Mouse (Mus musculus) urinary bladder, postnatal 25 days (tissue): ENCODE results near the gene Aktip.

ENCODE experiments used
- DNase-seq: peaks from one replicate; pipeline ENCODE4 v3.0.0; 2022; ENCODE audit warnings: low spot score

The Aktip gene

DNA sequence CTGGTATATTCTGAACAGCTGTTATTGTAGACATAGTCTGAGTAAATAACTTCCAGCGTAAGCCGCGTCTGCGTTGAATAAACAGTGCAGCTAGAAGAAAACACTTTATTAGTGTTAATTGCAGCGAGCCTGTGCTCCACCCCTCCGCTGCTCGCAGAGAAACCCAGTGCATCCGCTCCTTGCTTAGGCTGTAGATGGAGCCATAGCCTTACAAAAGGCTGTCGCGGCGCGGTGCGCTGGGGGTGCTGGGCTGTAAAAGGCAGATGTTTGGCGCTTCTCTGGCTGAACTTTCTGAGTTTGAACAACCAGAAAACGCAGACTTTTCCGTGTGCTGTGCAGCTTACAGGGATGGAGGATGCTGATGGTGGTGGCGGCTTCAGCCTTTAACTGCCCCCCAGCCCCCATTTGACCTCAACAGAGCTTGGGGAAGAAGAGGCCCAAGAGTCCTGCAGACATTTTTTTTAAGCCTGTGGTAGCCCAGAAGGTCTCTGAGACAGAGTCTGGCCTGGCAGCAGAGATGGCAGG, 8.9 kb downstream of the Aktip start:
- peak; percentile 46 for DNase-seq

DNA sequence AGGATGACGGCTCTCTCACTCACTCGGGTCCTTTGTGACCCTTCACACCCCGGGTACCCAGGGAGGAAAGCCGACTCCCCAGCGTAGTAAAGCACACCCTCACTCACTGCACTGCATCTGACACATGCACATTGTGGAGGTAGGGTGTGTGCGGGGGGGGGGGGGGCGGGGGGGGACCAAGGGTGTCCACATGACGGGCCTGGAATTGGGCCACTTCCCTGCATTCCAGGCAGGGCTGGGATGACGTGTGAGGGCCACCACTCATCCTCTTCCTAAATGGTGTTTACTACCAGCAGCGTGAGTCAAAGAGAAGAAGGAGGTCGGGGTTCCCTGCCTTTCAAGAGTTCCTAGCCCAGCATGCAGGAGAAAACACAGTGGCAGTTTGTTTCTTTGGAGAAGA, 11.6 kb downstream of the Aktip start:
- no peak for DNase-seq

DNA sequence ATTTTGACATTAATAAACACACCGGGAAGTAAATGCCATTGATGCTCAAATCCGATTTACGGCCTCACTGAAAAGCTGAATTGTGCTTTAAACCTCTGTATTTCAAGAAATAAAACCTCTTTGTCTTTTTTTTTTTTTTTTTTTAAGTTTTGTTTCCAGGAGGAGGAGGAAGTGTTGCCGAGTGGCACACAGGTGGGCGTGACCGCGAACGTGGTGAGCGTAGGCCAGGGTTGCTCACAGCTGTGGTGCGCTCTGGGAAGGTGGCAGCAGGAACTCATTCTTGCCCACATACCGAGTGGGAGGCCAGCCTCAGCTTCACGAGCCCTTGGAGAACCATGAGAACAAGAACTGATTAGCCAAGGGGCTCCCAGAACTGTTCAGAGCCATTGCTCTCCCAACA, 13.4 kb downstream of the Aktip start:
- no peak for DNase-seq

DNA sequence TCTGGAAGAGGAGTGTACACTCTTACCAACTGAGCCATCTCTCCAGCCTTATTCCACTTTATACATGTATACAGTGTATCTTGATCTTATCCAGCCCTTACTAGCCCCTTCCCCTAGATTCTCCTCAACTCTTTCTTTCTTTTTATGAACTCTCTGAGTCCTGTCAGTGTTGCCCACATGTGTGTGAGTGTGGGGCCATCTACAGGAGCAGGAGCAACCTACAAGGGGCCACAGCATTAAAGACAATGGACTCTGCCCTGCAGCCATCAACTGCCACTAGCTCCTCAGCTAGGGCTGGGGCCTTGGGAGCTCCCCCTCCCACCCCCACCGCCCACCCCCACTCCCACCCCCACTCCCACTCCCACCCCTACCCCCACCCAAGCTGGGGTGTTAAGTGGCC, 22.1 kb downstream of the Aktip start:
- no peak for DNase-seq

DNA sequence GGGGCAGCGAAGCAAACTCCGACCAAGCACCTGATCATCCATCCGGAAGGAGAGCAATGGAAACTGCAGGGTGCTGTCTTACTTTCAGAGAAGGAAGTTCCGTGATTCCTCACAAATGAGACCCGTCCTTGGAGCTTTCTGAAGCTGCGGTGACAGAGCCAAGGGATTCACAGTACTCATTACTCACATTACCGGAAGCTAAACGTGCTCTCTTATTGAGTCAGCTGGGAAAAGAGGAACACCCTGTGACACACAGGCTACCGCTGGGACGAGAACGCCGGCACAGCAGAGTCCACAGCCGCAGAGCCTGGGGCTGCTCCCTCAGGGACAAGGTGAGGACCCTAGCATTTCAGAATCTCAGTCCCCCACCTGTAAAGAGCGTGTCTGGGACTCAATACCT, 23.6 kb downstream of the Aktip start:
- no peak for DNase-seq

DNA sequence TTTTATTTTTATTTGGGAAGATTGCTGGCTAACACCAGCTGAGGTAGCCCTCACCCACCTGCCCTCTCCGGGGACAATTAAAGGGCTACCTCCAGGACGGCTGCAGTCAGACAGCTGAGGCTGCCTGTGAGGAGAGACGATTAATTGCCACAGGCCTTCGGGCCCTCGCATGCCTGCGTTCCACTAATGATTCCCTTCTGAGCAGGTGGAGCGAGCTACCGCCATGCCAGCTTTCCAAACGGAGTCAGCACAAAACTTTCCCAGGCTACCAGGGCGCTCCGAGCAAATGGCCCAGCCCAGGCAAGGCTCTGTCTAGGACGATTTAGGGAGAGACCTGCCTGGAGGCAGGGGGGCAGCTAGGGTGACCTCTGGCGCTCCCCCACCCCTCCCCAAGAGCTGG, 28.2 kb downstream of the Aktip start:
- DNase-seq, result no peak

DNA sequence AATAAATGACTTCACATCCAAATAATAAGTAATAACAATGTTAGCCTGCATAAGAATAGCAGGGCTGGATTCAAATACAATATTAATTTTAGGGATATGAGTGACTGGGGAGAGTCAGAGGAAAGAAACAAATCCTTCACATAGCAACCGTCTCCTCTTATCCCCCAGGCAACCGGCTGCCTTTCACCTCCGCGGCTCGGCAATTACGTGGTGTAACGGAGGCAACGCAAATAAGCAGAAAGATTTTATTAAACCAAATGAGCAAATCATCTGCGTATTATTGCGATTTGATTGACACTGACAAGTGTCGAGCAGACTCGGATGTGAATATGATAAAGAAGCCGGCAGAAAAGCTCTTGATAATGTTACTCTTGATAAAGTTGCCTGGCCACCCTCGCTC, 28.9 kb downstream of the Aktip start:
- no peak for DNase-seq

DNA sequence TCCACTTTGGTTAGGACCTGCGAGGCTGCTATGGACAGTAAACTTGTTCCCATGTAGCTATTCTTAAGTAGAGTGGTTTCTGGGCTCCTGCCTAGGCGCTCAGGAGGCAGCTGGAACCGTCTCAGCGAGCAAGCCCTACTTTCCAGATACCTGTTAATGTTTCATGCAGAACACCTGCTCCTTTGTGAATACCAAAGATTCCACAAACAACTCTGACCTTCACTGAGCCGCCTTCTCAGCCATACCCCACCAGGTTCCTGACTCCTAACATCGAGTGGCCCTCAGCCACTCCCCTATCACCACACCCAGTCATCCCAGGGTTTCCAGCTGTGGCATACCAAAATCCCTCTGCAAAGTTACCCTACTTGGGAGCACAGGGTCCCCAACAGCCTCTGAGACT, 29.6 kb downstream of the Aktip start:
- no peak for DNase-seq

DNA sequence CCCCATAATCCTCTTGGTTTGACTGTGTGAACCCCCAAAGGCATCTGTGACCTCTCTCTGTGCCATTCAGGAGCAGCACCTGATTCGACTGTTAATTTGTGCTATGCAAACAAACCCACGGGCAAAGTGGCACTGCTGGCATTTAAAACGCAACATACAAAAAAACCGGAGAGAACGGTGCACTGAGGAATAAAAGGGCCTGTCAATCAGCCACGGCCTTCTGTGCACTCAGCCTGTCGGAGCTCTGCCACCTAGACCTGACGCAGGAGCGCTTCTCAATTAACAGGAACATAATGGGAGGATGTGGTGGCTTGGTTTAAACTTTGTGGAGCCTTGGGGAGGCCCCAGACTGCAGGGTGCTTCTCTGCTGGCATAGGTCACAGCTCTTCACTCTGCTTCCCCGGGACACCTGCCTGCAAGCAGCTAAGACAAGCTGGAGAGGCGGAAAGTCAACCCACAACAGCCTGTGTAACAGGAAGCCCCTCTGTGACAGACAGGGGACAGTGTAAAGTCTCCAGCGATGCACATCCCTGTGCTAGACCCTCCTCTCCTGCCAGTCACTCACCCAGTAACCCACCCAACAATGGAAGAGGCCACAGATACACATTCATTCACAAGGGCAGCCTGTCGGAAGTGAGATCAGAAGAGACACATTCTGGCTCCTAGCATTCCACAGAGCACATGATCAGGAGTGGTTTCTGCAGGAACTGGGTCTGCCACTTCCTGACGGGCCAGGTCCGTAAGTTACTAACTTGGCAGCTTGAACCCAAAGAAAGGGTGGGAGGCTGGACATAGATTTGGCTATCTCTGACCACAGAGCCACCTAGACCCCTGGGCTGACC, 39.6 kb downstream of the Aktip start:
- no peak for DNase-seq

DNA sequence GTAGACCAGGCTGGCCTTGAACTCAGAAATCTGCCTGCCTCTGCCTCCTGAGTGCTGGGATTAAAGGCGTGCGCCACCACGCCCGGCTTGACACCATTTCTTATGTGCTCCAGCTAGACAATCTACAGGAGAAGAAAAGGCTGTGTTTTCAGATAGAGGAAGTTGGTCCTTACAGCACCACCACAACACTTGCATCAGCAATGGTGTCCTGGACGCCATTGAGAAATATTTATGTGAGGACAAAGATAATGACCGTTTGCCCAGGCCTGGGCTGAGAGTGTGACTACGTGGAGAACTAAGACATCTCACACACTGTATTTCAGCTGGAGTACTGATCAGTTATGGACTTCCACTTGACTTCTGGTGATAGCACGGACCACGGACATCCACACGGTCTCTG, 41.2 kb downstream of the Aktip start:
- DNase-seq, result no peak

DNA sequence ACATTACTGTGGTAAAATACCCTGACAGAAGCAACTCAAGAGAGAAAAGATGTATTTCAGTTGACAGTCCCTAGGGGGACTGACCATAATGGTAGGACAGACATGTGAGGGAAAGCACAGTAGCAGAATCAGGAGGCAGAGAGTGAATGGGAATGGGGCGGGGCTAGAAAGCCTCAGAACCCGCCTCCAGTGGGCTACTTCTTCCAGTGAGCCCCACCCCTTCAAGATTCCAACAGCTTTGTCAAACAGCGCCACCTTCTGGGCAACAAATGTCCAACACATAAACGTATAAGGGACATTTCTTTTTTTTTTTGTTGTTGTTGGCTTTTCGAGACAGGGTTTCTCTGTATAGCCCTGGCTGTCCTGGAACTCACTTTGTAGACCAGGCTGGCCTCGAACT, 45.2 kb downstream of the Aktip start:
- DNase-seq, result peak; percentile 26

DNA sequence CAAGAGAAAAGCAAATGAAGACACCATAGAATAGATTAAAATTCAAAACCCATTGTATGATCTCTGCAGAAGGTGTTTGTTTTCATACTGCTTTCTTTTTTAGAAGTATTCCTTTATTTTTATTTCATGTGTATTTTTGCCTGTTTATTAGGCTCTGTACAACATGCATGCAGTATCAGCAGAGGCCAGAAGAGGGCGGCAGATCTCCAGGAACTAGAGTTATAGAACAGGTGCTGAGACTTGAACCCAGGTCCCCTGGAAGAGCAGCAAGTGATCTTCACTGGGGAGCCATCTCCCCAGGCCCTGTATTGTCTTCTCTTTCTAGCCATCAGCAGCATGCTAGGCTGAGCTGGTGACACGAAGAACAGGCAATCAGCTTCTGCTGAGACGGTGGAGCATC, 45.9 kb downstream of the Aktip start:
- DNase-seq, result no peak

DNA sequence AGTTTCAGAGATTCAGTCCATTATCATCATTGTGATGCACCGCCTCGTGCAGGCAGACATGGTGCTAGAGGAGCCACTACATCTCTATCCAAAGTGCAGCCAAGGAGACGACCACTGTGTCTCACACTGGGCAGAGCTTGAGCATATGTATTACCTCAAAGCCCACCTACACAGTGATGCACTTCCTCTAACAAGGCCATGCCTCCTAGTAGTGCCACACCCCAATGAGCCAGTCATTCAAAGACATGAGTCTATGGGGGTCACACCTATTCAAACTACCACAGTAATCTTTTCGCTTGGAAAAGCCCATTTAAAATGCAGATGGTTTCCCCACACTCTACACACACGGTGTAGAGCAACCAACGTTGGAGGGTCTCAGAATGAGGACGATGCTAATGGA, 48.2 kb downstream of the Aktip start:
- DNase-seq, result no peak

DNA sequence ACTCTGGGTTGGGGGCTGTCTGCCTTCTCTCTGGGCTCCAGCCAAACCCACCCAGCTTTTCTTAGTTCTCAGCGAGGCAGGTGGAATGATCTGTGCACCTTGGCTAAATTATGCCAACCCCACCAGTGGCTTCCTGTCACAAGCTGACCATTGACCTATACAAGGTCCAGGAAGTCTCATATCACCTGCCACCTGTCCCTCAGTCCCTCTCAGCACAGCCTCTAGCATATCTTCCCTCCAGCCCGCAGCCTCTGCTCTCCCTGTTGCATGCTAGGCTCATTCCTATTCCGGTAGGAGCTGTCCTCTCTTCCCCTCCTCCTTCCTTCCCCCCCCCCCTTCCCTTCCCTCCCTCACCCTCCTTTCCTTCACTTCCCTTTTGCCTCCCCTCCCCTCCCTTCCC, 50.5 kb downstream of the Aktip start:
- DNase-seq, result no peak

DNA sequence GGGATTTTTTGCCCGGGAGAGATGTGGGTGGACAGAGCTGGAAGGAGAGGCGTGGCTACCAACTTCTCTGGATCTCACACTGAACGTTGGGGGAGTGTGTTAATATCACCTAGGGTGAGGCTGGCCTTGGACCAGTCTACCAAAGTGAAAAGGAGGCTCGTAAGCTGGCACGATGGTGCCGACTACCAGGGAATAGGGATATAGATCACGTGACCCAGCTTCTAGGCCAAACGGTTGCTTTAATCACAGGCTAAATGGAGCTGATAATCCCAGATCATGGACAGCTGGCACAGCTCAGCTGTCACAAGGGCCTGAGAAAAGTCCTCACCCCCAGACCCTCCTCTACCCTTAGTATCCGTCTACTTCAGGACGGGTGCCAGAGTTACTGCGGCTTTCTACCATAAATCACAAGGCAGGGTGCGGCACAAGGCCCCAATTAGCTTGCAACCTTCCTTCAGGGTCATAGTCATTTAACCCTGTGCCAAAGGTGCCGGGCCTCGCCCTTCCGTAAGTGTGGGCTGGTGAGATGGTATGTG, 51.1 kb downstream of the Aktip start:
- DNase-seq, result no peak

DNA sequence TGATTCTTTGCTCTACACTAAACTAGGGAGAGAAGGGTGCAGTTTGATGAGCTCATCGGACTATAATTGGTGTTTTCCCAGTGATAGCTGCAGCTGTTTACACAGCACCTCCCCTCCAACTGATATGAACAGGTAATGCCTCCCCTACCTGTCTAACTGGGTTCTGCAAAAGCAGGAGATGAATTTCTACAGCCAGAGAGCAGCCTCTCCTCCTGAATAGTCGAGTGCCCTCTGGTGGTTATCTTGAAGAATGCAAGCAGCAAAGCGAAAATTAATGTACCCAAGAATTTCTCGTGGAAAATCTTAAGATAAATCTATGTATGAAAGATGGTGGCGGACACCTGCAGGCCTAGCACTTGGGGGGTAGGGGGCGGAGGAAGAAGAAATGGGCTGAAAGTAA, 52.1 kb downstream of the Aktip start:
- peak; percentile 36 for DNase-seq

DNA sequence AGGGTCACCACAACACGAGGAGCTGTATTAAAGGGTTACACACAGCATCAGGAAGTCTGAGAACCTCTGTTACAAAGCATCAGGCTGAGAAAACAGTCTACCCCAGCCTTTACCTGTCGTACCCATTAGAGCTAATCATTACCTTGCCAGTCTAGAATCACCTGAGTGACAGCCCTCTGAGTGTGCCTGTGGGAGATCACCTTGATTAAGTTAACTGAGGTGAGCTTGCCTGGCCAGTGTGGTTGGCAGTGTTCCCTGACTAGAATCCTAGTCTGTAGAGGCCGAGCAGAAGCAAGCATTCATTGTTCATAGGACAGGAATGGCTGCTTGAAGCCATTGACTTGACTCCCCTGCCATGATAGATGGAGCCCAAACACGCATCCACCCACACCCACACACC, 58.9 kb downstream of the Aktip start:
- DNase-seq, result no peak

DNA sequence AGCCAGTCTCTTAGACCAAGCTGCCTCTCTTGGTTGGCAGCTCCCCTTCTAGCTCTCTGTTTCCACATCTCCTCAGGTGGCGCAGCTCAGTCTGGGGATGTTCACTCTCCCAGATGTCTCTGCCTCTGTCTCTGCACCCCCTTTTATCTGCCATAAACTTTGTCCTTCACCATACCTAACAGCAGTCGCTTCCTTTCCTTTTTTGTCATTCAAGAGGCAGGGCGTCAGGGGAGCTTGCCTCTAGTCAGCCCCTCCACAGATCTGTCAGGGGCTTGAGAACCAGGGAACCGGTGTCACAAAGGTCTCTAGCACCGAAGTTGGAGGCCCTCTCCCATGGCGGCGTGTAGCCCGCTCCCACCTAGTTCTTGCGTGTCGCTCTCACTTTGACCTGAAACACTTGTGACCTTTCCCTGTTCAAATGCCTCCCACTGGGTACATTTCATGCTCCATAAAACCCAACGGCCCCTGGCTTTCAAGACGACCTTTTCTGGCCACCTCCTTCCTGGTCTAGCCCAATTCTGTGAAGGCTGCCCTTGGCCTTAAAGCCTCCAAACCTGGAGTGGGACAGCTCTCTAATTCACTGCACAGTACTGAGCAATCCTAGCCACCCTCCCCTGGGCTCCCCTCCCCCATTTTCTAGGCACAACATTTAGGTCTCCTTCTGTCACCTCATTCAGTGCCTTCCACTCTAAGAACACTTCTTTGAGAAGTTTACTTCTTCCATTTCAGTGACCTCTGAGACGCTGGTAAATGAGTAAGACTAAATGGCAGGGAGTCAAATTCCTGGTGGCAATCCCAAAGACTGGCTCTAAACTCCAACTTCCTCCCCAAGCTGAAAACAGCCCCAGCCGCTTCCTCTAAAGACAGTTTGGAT, 64.2 kb downstream of the Aktip start:
- DNase-seq, result no peak

DNA sequence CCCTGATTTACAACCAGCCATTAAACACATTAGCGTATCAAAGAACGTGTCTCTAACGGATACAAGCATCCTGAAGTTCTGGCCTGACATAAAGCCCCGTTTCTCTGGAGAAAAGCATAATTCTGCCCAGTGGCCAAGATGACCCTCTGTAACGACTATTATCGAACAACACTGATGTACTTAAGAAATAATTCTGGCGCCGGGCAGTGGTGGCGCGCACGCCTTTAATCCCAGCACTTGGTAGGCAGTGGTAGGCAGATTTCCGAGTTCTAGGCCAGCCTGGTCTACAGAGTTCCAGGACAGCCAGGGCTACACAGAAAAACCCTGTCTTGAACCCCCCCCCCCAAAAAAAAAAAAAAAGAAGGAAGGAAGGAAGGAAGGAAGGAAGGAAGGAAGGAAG, 65.1 kb downstream of the Aktip start:
- no peak for DNase-seq

DNA sequence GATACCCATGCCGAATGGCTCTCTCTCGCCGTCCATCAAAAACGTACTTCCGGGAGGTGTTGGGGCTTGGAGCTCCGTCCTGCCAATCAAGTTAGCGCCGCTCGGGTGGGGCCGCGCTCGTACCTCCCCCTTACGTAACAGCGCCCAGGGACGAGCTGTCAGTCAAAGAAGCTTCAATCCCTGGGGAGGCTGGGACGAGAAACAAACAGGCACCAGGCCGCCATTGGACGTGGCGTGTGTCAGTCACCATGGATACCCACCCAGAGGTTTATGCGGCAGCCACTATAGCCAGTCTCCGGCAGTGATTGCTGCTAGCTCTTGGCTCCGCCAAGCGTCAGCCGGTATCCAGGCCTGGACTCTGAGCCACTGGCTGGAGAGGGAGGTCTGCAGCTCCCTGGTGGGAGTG, 65.7 kb downstream of the Aktip start:
- DNase-seq, result peak; percentile 95

DNA sequence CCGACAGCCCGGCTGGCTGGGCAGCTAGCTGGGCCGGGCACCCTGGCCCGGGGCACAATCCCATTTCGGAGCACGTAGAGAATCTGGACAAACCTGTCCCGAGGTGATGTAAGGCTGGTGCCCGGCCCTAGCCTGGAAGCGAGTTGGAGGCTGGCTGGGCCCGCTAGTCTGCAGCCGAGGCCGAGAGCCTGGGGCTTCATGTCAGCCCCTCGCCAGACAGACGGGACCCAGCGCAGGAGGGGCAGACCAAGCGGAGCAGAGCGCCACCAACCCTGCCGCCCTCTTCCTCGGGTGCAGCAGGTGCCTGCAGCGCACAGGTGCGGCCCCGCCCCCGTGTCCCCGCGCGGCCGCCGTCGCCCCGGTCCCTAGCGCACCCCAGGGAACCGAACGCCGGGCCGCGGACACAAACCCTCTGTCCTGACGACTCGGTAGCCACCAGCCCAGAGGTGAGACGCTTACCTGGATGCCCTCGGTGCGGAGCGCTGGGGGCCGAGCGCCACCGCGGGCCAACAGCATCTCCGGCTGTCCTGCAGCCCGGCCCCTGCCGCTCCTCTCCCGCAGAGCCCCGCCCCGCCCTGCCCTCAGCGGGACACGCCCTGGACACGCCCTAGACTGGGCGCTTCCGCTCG, 66.2 kb downstream of the Aktip start:
- DNase-seq, result peak; percentile 48

DNA sequence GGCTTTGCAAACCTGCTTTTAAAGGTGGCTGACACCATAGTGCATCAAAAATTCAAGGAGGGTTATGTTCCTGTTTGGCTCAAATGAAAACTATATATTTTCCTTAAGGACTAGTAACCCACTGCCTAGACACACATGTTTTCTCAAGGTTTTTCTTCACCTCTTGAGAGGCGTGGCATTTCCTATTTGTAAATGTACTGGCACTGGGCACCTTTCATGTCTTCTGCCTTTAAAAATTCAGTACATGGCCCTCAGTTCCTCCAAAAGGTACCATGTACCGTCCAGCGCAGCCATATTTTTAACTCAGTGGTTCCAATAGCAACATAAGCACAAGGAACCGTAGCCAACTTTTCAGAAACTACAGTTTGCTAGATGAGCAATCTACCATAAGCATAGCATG, 67.0 kb downstream of the Aktip start:
- DNase-seq, result no peak
